Mouse (Mus musculus) spleen, adult 2 months (tissue): ENCODE measurements around the gene Vangl2.

Source experiments
- CTCF ChIP-seq: fragments of 200-500 bp; IDR thresholded peaks from 2 replicates; pipeline ENCODE4 v1.5.1; 2011; ENCODE audit warnings: mild to moderate bottlenecking, inconsistent platforms; ENCODE audit not compliant: insufficient read depth, insufficient read length, insufficient replicate concordance; ENCODE audit errors: extremely low read depth
- POLR2A ChIP-seq: fragments of 200-500 bp; IDR thresholded peaks from 2 replicates; pipeline ENCODE4 v1.6.1; 2011; ENCODE audit warnings: low read depth, low read length, inconsistent platforms

DNA sequence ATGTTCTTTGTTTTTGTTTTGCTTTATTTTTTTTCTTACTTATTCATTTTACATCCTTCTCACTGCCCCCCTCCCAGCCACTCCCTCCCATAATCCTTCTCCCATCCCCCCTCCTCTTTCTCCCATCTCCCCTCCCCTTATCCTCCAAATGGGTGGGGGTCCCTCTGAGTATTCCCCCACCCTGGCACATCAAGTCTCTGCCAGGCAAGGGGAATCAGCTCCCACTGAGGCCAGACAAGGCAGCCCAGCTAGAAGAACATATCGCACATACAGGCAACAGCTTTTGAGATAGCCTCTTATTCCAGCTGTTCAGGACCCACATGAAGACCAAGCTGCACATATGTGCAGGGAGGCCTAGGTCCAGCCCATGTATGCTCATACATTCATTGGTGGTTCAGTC lies 44.1 kb downstream of the Vangl2 start:
- TF ChIP-seq CTCF (no peak), POLR2A (no peak)
